7 mouse cellular contexts compared by ENCODE assay signal in genomic region chr8:71675456-71676019, GRCm38 (mm10). TPM values are rescaled to one million over a fixed set of nuclear protein-coding genes. Genes with fewer than 3 reads are reported as not detected.
A peak's percentile ranks its signal among the peaks of the same experiment; 100 is the strongest.
DNase-seq lines count a peak whose midpoint lies in the region; ATAC-seq and TF ChIP-seq lines count a peak whose summit lies in the region.

No protein-coding gene starts in this region.

- H3K4me1 ChIP-seq in lung, embryonic 14.5 days (ENCODE audit: insufficient read depth) = no peaks in the 10 kb centered on the region
- peaks cover 47% of the 10 kb centered on the region for H3K4me1 ChIP-seq in forebrain, embryonic 10.5 days
- H3K4me1 ChIP-seq in intestine, embryonic 15.5 days (replicated peaks) = peaks cover 29% of the 10 kb centered on the region
- peaks cover 27% of the 10 kb centered on the region for H3K4me1 ChIP-seq in neural tube, embryonic 13.5 days (replicated peaks)

- no peak for ATAC-seq in lung, embryonic 14.5 days (ENCODE audit: insufficient read depth)
- no peak for ATAC-seq in intestine, embryonic 15.5 days
- no peak for ATAC-seq in neural tube, embryonic 13.5 days (ENCODE audit: low read depth)

- H3K4me3 ChIP-seq in lung, embryonic 14.5 days (ENCODE audit: low read depth, low read length) = peak overlapping the region; percentile 61
- H3K4me3 ChIP-seq in forebrain, embryonic 10.5 days = peak overlapping the region; percentile 70
- peak overlapping the region; percentile 69 for H3K4me3 ChIP-seq in intestine, embryonic 15.5 days (replicated peaks)
- peak overlapping the region; percentile 57 for H3K4me3 ChIP-seq in neural tube, embryonic 13.5 days

- H3K4me2 ChIP-seq in lung, embryonic 14.5 days = peak overlapping the region; percentile 84
- peak overlapping the region; percentile 87 for H3K4me2 ChIP-seq in intestine, embryonic 15.5 days (replicated peaks)
- H3K4me2 ChIP-seq in neural tube, embryonic 13.5 days = peak overlapping the region; percentile 84

- H3K27me3 ChIP-seq in lung, embryonic 14.5 days (ENCODE audit: insufficient read depth, low read length) = peaks cover 39% of the 10 kb centered on the region
- peaks cover 91% of the 10 kb centered on the region for H3K27me3 ChIP-seq in forebrain, embryonic 10.5 days (ENCODE audit: poor library complexity, severe bottlenecking)
- H3K27me3 ChIP-seq in intestine, embryonic 15.5 days (replicated peaks) = peaks cover 24% of the 10 kb centered on the region
- peaks cover 68% of the 10 kb centered on the region for H3K27me3 ChIP-seq in neural tube, embryonic 13.5 days

- H3K9ac ChIP-seq in lung, embryonic 14.5 days = no peak overlapping the region
- H3K9ac ChIP-seq in intestine, embryonic 15.5 days = peak overlapping the region; percentile 81; the same call in 1 of the 2 replicates
- H3K9ac ChIP-seq in neural tube, embryonic 13.5 days = peak overlapping the region; percentile 78

- no peaks in the 10 kb centered on the region for H3K36me3 ChIP-seq in lung, embryonic 14.5 days (ENCODE audit: insufficient read depth)
- no peaks in the 10 kb centered on the region for H3K36me3 ChIP-seq in forebrain, embryonic 10.5 days (replicated peaks)
- H3K36me3 ChIP-seq in intestine, embryonic 15.5 days = no peaks in the 10 kb centered on the region
- no peaks in the 10 kb centered on the region for H3K36me3 ChIP-seq in neural tube, embryonic 13.5 days

- 35% methylated on average over 9 of the region's 9 CpGs for WGBS in lung, embryonic 14.5 days
- WGBS in forebrain, embryonic 10.5 days = 35% methylated on average over 9 of the region's 9 CpGs
- WGBS in intestine, embryonic 15.5 days = 38% methylated on average over 9 of the region's 9 CpGs
- 31% methylated on average over 9 of the region's 9 CpGs for WGBS in neural tube, embryonic 13.5 days

- no peak overlapping the region for H3K27ac ChIP-seq in lung, embryonic 14.5 days (ENCODE audit: low read depth)
- no peak overlapping the region for H3K27ac ChIP-seq in forebrain, embryonic 10.5 days
- H3K27ac ChIP-seq in intestine, embryonic 15.5 days = peak overlapping the region; percentile 86
- no peak overlapping the region for H3K27ac ChIP-seq in neural tube, embryonic 13.5 days (replicated peaks)

- no peak for TF ChIP-seq CTCF in lung, embryonic 14.5 days (IDR thresholded peaks at IDR 0.05; ENCODE audit: low read depth)

- no peak for DNase-seq in lung, embryonic 14.5 days
- DNase-seq in lung, postnatal 25 days (ENCODE audit: low spot score) = no peak
- DNase-seq in forebrain, embryonic 10.5 days (ENCODE audit: extremely low spot score, low spot score) = no peak
- DNase-seq in frontal cortex, postnatal 10 days (ENCODE audit: low spot score in 2 of 2) = no peak
- DNase-seq in layer of hippocampus, adult 18-20 months (ENCODE audit: low spot score in 2 of 2) = no peak

- no peaks in the 10 kb centered on the region for H3K9me3 ChIP-seq in lung, embryonic 14.5 days (ENCODE audit: low read depth, low read length)
- H3K9me3 ChIP-seq in forebrain, embryonic 10.5 days = peaks cover 7% of the 10 kb centered on the region; the same call in 1 of the 2 replicates
- no peaks in the 10 kb centered on the region for H3K9me3 ChIP-seq in intestine, embryonic 15.5 days
- H3K9me3 ChIP-seq in neural tube, embryonic 13.5 days = no peaks in the 10 kb centered on the region

RNA-seq across cellular contexts. Expression of gene Jak3, which starts 0.6 kb away (rescaled TPM):
- 7.2 and 7.8 TPM in 2 replicates for polyA plus RNA-seq in lung, embryonic 14.5 days (2014; fragmentation: Nextera tagmentation; extraction: Ambion mirVana)
- 2.5 and 3.0 TPM in 2 replicates for polyA plus RNA-seq in forebrain, embryonic 10.5 days (2016; fragmentation: Nextera tagmentation; extraction: Ambion mirVana)
- polyA plus RNA-seq in intestine, embryonic 15.5 days (2015; fragmentation: Nextera tagmentation; extraction: Ambion mirVana) = 9.0 and 9.2 TPM in 2 replicates
- 3.9 and 4.0 TPM in 2 replicates for polyA plus RNA-seq in neural tube, embryonic 13.5 days (2015; fragmentation: Nextera tagmentation; extraction: Ambion mirVana)
- 1 to 10 TPM; 3.7 to 4.4 TPM for total RNA-seq in layer of hippocampus, adult 18-20 months (2021)

RNA-seq across cellular contexts. Expression of gene Unc13a, which starts 4.0 kb away (rescaled TPM):
- polyA plus RNA-seq in lung, embryonic 14.5 days (2014; fragmentation: Nextera tagmentation; extraction: Ambion mirVana) = 0.46 and 0.64 TPM in 2 replicates
- polyA plus RNA-seq in forebrain, embryonic 10.5 days (2016; fragmentation: Nextera tagmentation; extraction: Ambion mirVana) = 2.9 and 3.3 TPM in 2 replicates
- polyA plus RNA-seq in intestine, embryonic 15.5 days (2015; fragmentation: Nextera tagmentation; extraction: Ambion mirVana) = 1.3 and 1.5 TPM in 2 replicates
- polyA plus RNA-seq in neural tube, embryonic 13.5 days (2015; fragmentation: Nextera tagmentation; extraction: Ambion mirVana) = 16.6 and 17.7 TPM in 2 replicates
- 100 to 1,000 TPM; 226 to 246 TPM for total RNA-seq in layer of hippocampus, adult 18-20 months (2021)

RNA-seq across cellular contexts. Expression of gene Insl3, which starts 13.5 kb away (rescaled TPM):
- polyA plus RNA-seq in lung, embryonic 14.5 days (2014; fragmentation: Nextera tagmentation; extraction: Ambion mirVana) = 0.87 and 1.0 TPM in 2 replicates
- 0.26 TPM in 1 of 2 replicates, not detected in the other for polyA plus RNA-seq in forebrain, embryonic 10.5 days (2016; fragmentation: Nextera tagmentation; extraction: Ambion mirVana)
- polyA plus RNA-seq in intestine, embryonic 15.5 days (2015; fragmentation: Nextera tagmentation; extraction: Ambion mirVana) = 1.2 and 1.9 TPM in 2 replicates
- polyA plus RNA-seq in neural tube, embryonic 13.5 days (2015; fragmentation: Nextera tagmentation; extraction: Ambion mirVana) = 0.46 and 1.0 TPM in 2 replicates
- 1 to 10 TPM; 1.7 to 1.8 TPM for total RNA-seq in layer of hippocampus, adult 18-20 months (2021)

RNA-seq across cellular contexts. Expression of gene B3gnt3, which starts 26.1 kb away (rescaled TPM):
- polyA plus RNA-seq in lung, embryonic 14.5 days (2014; fragmentation: Nextera tagmentation; extraction: Ambion mirVana) = 2.1 and 2.3 TPM in 2 replicates
- 0.41 and 0.69 TPM in 2 replicates for polyA plus RNA-seq in forebrain, embryonic 10.5 days (2016; fragmentation: Nextera tagmentation; extraction: Ambion mirVana)
- 16.0 and 17.0 TPM in 2 replicates for polyA plus RNA-seq in intestine, embryonic 15.5 days (2015; fragmentation: Nextera tagmentation; extraction: Ambion mirVana)
- polyA plus RNA-seq in neural tube, embryonic 13.5 days (2015; fragmentation: Nextera tagmentation; extraction: Ambion mirVana) = 0.42 and 0.59 TPM in 2 replicates
- total RNA-seq in layer of hippocampus, adult 18-20 months (2021) = under 1 TPM; 0.33 to 0.59 TPM

RNA-seq across cellular contexts. Expression of gene Fcho1, which starts 50.0 kb away (rescaled TPM):
- polyA plus RNA-seq in lung, embryonic 14.5 days (2014; fragmentation: Nextera tagmentation; extraction: Ambion mirVana) = 3.9 and 4.5 TPM in 2 replicates
- 12.6 and 13.2 TPM in 2 replicates for polyA plus RNA-seq in forebrain, embryonic 10.5 days (2016; fragmentation: Nextera tagmentation; extraction: Ambion mirVana)
- polyA plus RNA-seq in intestine, embryonic 15.5 days (2015; fragmentation: Nextera tagmentation; extraction: Ambion mirVana) = 5.3 and 7.1 TPM in 2 replicates
- polyA plus RNA-seq in neural tube, embryonic 13.5 days (2015; fragmentation: Nextera tagmentation; extraction: Ambion mirVana) = 54.2 and 55.0 TPM in 2 replicates
- total RNA-seq in layer of hippocampus, adult 18-20 months (2021) = 10 to 100 TPM; 94.9 to 99.9 TPM
